23 mouse cellular contexts compared by ENCODE assay signal in the genomic region with DNA sequence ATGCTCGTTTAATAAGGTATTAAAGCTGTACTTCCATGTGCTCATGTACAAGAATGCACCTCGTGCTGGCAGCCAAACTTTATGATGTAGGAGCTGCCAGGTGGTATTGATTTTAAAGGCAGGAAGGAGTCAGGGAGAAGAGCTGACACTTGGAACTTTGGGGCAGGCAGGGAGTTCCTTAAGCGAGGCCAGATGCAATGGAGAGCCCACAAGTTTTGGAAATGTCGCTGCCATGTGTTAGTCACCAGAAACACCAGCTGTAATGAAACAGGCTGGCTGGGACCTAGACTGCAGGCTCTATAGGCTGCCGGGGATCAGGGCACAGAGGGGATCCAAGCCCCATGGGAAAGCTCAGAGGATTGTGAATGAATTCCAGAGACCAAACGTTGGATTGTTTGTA.
DNase-seq lines count a peak whose midpoint lies in the region; ATAC-seq lines count a peak whose summit lies in the region.
"Had no signal": no experiment of that assay in that cellular context is flagged by ENCODE, and none has a peak within 500 bp of the region (broad histone marks: within the 10 kb centered on the region; RNA-seq: fewer than 3 reads in every experiment).

No protein-coding gene starts in this region.

- H3K4me3 ChIP-seq in neural tube, embryonic 15.5 days (replicated peaks): no peak overlapping the region
- H3K4me3 ChIP-seq in limb, embryonic 13.5 days: no peak overlapping the region
- H3K4me3 ChIP-seq: heart, adult 2 months; heart, embryonic 15.5 days; liver, embryonic 15.5 days; midbrain, embryonic 15.5 days; myocyte had no signal

- WGBS in neural tube, embryonic 15.5 days: 65% methylated on average over 6 of the region's 6 CpGs
- 9% methylated on average over 6 of the region's 6 CpGs for WGBS in limb, embryonic 13.5 days

- H3K9ac ChIP-seq in neural tube, embryonic 15.5 days (replicated peaks): no peak overlapping the region
- H3K9ac ChIP-seq in limb, embryonic 13.5 days: no peak overlapping the region
- H3K9ac ChIP-seq: heart, embryonic 15.5 days; liver, embryonic 15.5 days; midbrain, embryonic 15.5 days had no signal

- H3K4me1 ChIP-seq in neural tube, embryonic 15.5 days: peaks cover 20% of the 10 kb centered on the region
- H3K4me1 ChIP-seq in limb, embryonic 13.5 days: peaks cover 42% of the 10 kb centered on the region
- H3K4me1 ChIP-seq: heart, embryonic 15.5 days; liver, embryonic 15.5 days; midbrain, embryonic 15.5 days had no signal

- H3K9me3 ChIP-seq in neural tube, embryonic 15.5 days (replicated peaks): no peaks in the 10 kb centered on the region
- no peaks in the 10 kb centered on the region for H3K9me3 ChIP-seq in limb, embryonic 13.5 days
- H3K9me3 ChIP-seq: heart, embryonic 15.5 days; liver, embryonic 15.5 days; midbrain, embryonic 15.5 days had no signal

- ATAC-seq in neural tube, embryonic 15.5 days (ENCODE audit: low FRiP score): no peak
- ATAC-seq in limb, embryonic 13.5 days (ENCODE audit: low FRiP score, low read depth): peak; percentile 75; the same call in 1 of the 2 replicates
- ATAC-seq: hindbrain, embryonic 16.5 days; midbrain, embryonic 15.5 days had no signal

- H3K27me3 ChIP-seq in neural tube, embryonic 15.5 days (replicated peaks): peaks cover 2% of the 10 kb centered on the region
- no peaks in the 10 kb centered on the region for H3K27me3 ChIP-seq in limb, embryonic 13.5 days
- H3K27me3 ChIP-seq: liver, embryonic 15.5 days; midbrain, embryonic 15.5 days had no signal

- H3K36me3 ChIP-seq in neural tube, embryonic 15.5 days: no peaks in the 10 kb centered on the region
- H3K36me3 ChIP-seq in limb, embryonic 13.5 days: no peaks in the 10 kb centered on the region
- H3K36me3 ChIP-seq: heart, embryonic 15.5 days; liver, embryonic 15.5 days; midbrain, embryonic 15.5 days had no signal

- no peak overlapping the region for H3K4me2 ChIP-seq in neural tube, embryonic 15.5 days
- H3K4me2 ChIP-seq in limb, embryonic 13.5 days (replicated peaks): peak overlapping the region; percentile 28
- H3K4me2 ChIP-seq: heart, embryonic 15.5 days; liver, embryonic 15.5 days; midbrain, embryonic 15.5 days had no signal

- no peak overlapping the region for H3K27ac ChIP-seq in neural tube, embryonic 15.5 days (replicated peaks)
- peak overlapping the region; percentile 44; the same call in 1 of the 2 replicates for H3K27ac ChIP-seq in limb, embryonic 13.5 days
- H3K27ac ChIP-seq: heart, adult 2 months; heart, embryonic 15.5 days; liver, embryonic 15.5 days; midbrain, embryonic 15.5 days had no signal

- peak; percentile 66 for DNase-seq in embryo, embryonic 10 days (ENCODE audit: low spot score)
- DNase-seq in embryo, embryonic 9.5 days (ENCODE audit: extremely low spot score): no peak
- peak; percentile 27 for DNase-seq in neural tube, embryonic 10.5 days (ENCODE audit: extremely low spot score, low spot score)
- no peak for DNase-seq in urinary bladder, postnatal 25 days (ENCODE audit: low spot score)
- DNase-seq in kidney, adult 11 months: no peak
- DNase-seq in frontal cortex, postnatal 14 days (ENCODE audit: low spot score in 2 of 2): no peak
- DNase-seq: adrenal gland, postnatal 10 days; cerebellum, adult 9-11 months; gastrocnemius, postnatal 14 days; heart, adult 2 months; heart, postnatal 4 days; kidney, postnatal 14 days; left cerebral cortex, postnatal 4 days; lung, postnatal 10 days; right cerebral cortex, postnatal 25 days; thymus, adult 18-20 months had no signal

Comparison
In these comparisons a context has a peak if more than half of its experiments do, and no peak if none do; other contexts are left out.
1. DNase-seq: peak in embryo, embryonic 10 days (single experiment) and neural tube, embryonic 10.5 days (single experiment); none in embryo, embryonic 9.5 days (single experiment), urinary bladder, postnatal 25 days (single experiment), kidney, adult 11 months (single experiment) and frontal cortex, postnatal 14 days (0 of 2).